Mouse (Mus musculus): Measurements from ENCODE around the gene Tnfrsf25.

Gene Tnfrsf25

DNA sequence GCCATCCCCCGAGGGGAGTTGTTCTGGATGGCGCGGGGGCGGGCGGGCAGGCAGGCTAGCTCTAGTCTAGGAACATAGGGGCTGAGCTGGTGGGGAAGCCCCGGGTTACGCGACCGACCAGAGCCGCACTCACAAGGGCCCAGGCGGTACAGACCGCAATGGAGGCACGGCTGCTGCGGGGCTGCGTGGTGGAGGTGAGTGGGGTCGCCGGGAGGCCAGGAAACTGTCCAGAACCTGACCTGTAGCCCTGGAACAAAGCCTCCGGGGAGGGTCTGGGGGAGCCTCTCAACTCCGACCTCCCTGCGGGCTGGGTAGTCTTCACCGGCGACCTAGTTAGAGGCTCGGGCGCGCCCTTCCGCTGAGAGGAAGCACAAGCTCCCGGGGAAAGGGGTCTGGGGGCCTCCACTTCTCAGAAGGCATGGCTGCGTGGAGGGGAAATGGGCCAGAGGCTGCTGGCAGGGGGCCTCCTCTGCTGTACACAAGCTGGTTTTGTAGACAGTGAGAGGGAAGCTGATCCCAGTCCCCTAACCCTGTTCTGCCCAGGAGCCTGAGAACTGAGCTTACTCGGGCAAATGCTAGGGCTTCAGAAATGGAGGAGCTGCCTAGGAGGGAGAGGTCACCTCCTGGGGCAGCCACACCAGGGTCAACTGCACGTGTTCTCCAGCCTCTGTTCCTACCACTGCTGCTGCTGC lies at the start of gene Tnfrsf25:
Gene Tnfrsf25, plus strand, starts transcription at position 14 of the 692 bp plus-strand sequence.
- in situ Hi-C loops (cut with MboI, MseI), result loop anchor here (5.0 kb wide), 1 partner anchor 79 kb away; the partner anchor contains the start of genes Nol9 and Tas1r1

DNA sequence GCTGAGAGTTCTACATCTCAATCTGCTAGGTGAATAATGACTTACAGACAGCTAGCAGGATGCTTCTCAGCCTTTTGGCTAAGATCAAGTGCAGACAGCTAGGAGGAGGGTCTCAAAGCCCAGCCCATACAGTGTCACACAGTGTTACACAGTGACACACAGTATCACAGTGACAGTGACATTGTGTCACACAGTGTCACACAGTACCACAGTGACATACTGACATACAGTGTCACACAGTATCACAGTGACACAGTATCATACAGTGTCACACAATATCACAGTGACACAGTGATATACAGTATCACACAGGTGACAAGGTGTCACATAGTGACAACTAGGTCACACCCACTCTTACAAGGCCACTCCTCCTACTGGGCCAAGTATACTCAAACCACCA lies 48.5 kb upstream of the Tnfrsf25 start:
- in situ Hi-C loops (cut with MboI, MseI), result no loop called here

DNA sequence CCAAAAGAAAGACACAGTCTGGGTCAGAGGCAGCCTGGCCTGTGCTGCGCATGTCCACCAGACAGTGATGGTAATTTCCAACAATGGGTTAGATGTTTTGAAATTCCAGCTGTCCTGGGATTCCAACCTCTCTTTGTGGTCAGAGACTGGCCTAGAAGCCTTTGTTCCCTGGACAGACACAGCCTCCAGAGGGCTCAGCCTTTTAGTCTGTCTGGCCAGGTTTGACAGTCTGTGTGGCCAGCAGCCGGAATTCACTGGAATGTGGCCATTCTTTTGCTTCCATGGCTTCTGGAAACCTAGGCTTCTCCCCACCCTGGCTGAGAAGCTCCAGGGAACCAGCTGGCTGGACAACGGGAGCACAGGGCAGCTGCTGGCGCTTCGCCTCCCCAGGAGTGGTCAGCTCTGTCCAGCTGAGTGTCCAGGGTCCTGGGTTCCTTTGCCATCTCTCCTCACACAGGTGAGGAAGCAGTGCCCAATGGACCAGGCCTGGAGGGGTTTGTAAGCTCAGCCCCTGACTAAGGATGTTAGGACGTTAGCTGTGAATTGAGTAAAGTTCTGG lies 47.5 kb upstream of the Tnfrsf25 start:
- in situ Hi-C loops (cut with MboI, MseI), result no loop called here

DNA sequence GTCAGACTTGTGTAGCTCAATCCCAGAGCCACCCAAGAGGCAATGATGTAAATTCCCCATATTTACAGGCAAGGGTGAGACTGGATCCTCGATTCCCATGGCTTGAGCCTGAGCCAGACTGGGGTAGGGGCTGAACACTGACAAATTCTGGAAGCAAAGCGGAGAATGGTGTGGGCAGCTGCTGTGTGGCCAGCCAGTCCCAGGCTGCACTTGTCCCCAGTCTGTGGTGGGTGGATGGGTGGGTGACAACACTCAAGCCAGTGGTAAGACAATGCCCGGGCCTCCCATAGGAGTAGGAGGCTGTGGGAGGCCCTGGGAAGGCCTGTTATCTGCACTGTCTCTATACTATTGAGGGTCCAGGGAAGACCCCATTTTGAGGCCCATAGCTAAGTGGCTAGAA lies 46.5 kb upstream of the Tnfrsf25 start:
- in situ Hi-C loops (cut with MboI, MseI), result no loop called here

DNA sequence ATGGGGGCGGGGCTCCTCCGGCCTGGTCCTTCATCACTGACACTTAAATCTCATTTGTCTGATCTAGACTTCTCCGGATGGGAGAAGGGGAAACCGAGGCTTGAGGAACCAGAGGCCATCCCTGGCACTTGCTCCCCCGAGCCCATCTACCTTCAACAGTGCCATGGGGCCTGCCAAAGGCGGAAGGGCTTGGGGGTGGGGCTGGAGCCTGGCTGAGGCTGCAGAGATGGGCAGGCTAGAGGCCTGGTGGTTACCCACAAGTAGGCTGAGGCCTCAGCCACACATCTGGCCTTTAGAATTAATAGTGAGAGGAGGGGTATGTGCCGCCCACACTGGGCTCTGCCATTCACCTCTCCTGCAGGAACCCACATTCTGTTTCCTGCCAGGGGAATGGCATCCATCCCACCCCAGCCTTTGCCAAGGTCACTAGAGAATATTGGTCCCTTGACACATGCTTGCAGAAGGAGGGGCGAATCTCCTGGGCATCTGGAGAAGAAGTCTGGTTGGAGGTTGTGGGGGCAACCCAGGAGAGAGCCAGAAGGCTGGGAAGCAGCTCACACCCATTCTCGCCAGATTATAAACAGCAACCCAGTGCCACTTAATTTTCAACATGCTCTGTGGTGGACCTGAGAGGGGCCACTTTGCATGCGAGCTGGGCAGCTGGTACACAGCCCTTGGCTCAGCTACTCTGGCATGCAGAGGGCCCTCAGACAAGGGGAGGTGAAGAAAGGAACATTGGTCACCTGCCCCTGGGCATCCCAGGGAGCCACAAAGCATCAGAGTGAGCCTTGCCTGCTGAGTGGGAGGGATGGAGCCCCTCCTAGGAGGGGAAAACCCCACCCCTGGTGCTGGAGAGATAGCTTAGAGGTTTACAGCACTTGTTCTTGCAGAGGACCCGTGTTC lies 45.0 kb upstream of the Tnfrsf25 start:
- in situ Hi-C loops (cut with MboI, MseI), result no loop called here

DNA sequence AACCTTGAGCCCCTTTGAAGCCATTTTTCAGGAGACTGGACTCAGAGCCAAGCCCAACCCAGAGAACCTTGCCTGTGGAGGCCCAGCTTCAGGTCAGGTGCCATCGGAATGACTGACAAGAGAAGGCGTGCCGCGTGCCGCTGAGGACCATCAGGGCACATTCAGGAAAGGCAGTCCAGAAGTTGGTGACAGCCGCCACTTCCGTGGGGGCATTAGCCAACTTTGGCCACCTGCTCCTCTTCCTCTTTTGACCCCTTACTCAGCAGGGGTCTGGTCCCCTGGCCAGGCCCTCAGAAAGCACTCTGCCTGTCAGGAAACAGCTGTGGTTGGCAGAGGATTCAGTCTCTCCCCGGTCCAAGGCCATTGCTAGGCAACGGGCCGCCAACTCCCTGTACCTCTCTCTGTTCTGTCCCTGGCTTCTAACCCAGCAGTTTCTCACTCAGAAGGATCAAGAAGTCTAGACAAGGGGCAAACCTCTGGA lies 43.6 kb upstream of the Tnfrsf25 start, which contains the start of gene Plekhg5:
Gene Plekhg5, plus strand, starts transcription at position 378 of the 481 bp plus-strand sequence.
- in situ Hi-C loops (cut with MboI, MseI), result no loop called here

DNA sequence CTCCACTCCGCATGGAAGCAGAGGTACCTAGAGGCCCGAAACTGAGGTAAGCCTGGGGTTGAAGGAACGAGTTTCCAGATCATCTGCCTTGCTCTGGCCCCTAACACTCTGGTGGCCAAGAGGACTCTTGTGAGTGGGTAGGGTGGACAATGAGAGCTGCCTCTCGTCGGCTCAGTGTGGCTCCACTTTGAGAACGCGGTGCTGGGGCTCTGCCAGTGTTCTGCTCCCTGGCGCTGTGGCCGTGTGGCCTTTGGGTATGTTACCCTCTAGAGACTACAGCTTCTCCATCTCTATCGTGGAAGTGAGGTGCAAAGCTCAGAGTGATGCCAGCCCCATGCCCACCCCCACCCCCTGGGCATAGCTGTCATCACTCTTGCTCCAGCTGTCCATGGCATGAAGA lies 43.1 kb upstream of the Tnfrsf25 start:
- in situ Hi-C loops (cut with MboI, MseI), result no loop called here

DNA sequence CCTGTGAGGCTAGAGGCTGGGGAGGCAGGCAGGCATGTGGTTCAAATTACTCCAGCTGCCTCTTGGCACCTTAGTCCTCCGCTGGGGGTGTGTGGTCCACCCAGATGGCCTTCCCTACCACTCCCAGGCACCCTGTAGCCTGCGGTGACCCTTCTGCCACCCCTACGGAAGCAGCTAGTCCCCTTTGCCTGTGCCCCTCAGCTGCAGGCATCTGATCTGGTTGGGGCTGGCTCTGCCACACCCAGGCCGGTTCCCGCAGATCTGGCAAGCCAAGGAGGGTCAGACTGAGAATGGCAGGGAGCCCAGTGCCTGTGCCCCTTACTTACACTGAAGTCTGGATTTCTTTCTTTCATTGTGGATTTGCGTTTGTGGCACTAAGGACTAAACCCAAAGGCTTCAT lies 42.0 kb upstream of the Tnfrsf25 start:
- in situ Hi-C loops (cut with MboI, MseI), result no loop called here

DNA sequence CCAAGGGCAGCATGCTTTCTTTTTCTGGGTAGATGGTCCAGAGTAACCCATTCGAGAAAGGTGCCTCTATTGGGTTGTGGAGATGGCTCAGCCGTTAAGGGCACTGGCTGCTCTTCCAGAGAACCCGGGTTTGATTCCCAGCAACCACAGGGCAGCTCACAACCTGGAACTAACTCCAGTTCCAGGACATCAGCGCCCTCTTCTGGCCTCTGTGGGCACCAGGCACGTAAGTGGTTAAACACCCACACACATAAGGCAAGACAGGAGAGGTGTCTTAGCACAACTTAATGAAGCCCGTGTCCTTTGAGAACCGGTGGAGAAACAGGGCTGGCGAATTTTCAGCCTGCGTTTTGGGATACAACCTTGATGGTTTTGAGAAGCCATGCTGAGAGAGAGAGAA lies 41.2 kb upstream of the Tnfrsf25 start:
- in situ Hi-C loops (cut with MboI, MseI), result no loop called here

DNA sequence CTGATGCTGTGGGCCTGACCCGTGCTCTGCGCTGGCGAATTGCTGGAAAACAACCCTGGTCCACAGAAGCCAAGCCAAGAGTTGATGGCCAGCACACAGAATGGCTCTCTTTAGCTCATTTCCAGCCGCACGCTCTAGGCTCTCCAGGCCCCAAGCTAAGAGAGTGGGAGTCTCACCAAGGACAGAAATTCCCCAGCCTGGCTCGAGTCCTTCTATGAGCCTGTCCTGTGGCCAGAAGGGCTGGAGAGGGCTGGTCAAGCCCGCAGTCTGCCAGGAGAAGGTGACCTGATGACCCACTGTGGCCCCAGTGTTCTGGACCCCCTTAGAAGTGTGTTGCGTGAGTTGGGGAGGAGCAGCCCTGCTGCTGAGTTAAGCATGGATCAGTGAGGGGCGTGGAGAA lies 38.5 kb upstream of the Tnfrsf25 start:
- in situ Hi-C loops (cut with MboI, MseI), result no loop called here

DNA sequence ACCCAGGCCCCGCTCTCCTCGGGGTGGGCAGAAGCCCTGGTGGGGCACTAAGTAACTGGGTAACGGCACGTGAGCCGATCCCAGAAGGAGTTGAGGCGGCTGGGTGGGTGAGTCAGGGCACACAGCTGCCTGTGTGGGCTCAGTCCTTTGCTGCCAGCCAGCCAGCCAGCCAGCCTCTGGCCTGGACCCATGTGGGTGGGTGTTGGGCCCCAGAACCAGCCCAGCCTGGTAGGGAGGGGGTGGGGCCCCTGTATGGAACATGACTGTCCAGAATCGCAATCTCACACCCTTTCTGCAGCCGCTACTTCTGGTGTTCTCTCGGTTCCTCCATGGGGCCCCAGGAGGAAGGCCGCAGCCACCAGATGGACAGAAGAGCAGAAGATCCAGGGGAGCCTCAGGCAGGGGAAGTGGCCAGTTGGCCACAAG lies 37.6 kb upstream of the Tnfrsf25 start:
- in situ Hi-C loops (cut with MboI, MseI), result no loop called here

DNA sequence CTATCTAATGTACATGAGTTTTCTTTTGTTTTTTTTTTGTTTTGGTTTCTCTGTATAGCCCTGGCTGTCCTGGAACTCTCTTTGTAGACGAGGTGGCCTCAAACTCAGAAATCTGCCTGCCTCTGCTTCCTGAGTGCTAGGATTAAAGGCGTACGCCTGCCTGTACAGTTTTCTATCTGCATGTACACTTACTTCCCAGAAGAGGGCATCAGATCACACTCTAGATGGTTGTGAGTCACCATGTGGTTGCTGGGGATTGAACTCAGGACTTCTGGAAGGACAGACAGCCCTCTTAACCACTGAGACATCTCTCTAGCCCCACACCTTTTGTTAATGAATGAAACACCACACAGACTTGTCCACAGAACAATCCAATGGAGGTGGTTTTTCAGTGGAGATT lies 36.5 kb upstream of the Tnfrsf25 start:
- in situ Hi-C loops (cut with MboI, MseI), result no loop called here

DNA sequence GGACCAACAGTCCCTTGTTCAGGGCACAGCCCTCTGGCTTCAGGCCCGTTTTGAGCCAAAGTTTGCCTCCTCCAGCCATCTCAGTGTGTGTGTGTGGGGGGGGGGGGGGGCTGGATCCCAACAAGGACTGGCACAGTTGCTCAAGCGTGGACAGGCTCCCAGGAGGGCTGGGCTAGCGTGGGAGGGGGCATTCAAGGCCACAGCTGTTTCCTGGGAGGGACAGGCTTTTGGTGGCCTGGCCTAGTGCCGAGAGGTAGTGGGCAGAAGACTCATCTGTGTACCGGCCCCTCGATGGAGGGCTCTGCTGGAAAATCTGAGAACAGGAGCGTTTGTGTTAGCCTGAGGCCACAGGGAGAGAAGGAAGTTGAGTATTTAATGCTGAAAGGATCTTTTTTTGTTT lies 35.8 kb upstream of the Tnfrsf25 start:
- in situ Hi-C loops (cut with MboI, MseI), result no loop called here

DNA sequence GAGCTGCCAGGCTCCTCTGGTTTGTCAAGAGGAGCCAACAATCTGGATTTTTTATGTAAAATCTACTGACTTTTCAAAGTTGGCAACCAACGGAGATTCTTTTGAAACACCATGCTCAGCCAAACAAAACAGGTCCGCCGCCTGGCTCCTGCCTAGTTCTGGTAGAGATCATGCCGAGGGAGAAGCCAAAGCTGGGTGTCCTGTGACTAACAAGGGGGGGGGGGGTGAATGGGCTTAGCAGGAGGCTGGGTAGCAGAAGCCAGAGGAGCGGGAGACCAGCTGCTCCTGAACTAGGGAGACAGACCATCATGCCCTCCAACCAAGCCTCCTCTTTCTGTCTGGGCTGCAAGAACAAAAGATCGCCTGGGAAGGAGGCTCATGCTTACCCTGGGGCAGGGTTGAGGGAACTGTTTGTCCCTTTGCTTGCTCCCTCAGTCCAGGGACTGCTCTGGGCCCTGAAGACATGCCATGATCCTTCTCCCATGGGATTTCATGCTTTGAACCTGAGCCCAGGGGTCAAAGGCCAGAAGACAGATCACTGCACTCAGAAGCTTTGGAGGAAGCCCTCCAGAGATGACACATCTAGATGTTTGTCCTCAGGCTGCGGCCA lies 32.0 kb upstream of the Tnfrsf25 start:
- in situ Hi-C loops (cut with MboI, MseI), result no loop called here

DNA sequence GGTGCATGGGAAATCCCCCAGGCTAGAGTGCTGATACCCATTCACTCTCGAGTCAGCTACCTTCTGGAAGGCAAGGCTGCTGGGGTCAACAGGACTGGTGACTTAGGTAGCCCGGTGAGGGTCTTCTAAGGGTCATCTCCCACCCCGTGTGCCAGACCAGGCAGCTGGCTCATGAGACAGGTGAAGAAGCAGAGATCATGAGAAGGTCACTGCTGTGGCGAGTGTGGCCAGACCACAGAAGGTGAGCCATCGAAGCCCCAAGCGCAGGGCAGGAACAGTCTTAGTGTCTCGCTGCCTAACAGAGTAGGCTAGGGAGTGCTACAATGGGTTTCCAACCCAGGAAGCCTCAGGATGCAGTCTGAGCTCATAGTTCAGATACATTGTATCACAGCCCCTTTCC lies 31.1 kb upstream of the Tnfrsf25 start:
- in situ Hi-C loops (cut with MboI, MseI), result no loop called here

DNA sequence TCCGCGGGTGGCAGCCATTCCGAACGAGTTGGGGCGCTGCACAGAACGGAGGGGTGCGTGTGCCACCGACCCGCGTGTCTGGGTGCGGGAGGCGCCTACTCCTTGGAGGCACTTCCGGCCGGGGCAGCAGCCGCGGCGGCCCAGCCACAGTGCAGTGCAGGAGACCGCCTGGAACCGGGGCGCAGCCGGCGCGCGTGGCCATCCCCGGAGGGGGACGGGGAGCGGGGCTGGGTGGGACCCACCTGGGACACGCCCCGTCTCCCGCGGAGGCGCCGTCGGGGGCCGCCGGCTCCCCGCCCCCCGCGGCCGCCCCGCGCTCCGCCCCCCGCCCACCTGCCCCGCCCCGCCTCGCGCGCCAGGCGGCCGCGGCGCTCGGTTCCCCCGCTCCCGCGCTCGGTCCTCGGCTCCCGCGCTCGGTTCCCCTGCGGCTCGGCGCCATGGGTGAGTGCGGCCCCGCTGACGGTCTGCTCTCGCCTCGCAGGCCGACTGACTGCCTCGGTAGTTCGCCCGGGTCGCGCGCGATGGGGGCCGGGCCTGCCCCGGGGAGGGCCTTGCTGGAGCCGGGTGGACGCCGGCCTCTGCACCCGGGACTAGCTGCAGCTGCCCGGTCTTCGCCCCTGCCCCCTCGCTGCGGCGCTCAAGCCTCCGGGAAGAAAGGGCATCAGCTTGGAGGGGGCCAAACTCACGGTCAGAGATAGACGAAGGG lies 29.1 kb upstream of the Tnfrsf25 start:
- in situ Hi-C loops (cut with MboI, MseI), result no loop called here

DNA sequence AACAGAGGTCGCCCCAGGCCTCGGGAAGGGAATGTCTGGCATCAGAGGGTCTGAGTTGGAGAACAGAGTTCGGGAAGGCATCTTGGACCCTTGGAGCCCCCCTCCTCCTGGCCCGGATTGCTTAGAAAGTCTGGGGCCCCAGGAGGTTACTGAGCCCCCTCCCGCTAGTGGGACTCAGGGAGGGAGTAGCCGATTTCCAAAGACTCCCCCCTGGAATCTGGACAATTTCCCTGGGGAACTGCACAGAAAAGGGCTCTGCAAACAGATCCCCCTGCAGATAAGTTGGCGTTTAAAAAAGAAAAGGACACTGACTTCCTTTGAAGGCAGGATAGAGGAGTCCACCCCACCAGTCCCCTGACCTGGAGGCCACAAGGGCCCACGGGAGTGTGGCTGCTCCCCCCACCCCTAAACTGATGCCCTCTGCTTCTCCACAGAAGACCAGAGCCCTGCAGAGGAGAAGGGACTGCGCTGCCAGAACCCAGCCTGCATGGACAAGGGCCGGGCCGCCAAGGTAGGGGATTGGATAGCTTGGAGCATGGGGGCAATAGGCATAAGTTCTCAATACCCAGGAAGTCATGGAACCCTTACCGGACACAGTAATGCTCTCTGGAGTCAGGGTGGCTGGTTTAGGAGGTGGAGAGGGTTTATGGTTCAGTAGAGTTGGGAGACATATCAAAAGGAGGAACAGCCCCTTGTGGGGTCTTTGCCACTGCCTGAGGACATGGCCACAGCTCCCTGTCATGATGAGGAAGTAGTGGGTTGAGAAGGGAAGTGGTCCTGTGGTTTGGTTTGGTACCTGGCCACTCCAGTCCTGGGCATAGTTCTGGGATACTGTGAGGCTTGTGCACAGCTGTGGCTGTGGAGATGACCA lies 28.3 kb upstream of the Tnfrsf25 start:
- in situ Hi-C loops (cut with MboI, MseI), result no loop called here

DNA sequence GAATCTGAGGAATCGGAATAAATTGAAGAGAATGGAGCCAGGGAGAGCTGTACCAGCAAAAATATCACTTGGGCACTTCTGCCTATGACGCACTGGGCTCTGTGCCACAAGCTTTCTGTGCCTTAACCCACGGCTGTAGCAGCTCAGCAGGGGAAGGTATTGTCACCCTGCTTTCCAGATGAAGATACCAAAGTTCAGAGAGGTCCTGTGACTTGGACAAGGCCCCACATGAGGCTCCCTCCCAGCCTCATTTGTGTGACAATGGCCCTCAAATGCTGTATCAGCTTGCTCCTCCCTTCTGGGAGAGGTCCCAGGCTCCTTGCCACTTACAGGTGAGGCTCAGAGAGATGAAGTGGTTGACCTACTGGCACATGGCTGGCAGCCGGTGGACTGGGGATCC lies 27.6 kb upstream of the Tnfrsf25 start:
- in situ Hi-C loops (cut with MboI, MseI), result no loop called here

DNA sequence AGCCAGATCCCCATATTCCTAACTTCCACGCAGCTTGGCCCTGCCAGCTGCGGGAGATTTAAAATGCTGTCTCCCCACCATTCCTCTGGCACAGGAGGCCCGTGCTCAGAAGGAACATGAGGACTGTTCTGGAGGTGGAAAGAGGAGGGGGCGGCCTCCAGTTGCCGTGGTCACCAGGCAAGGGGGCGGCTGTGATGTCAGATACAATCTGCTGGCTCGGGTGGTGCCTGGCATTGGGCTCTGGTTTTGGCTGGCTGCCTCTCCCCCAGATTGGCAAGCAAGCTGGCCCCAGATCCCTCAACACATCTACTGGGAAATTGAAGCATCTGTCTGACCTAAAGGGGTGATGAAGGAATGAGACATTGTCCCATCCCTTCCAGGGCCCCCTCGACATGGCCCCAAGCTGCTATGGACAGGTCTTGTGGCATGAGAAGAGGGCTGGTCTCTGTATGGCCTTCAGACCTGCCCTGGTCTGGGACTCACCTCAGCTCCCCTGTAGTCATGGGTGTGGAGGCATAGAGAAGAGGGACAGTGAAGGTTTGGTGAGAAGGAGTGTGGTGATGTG lies 27.1 kb upstream of the Tnfrsf25 start:
- in situ Hi-C loops (cut with MboI, MseI), result no loop called here

DNA sequence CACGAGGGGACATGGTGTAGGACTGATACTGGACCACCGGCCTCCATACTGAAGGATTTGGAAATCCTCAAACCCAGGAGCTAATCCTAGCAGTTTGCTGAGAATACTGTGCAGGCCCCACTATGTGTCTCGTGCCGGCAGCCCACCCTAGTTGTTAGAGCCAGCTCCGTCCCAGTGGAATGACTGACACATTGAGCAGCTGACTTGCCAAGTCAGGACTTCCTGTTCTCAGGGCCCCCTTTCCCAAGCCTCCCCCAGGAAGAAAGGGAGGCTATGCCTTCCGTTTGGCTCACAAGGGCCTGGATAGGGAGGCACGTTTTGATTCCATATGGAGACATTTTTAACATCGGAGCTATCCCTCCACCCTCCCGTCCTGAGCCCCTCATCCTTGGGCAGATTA lies 25.5 kb upstream of the Tnfrsf25 start:
- in situ Hi-C loops (cut with MboI, MseI), result loop anchor here (10.0 kb wide), 1 partner anchor 1815 kb away; no protein-coding TSS in a partner anchor
